Mouse (Mus musculus): ENCODE measurements around the gene Acss2. TPM values are rescaled to one million over a fixed set of nuclear protein-coding genes. Genes with fewer than 3 reads are reported as not detected.

Acss2 gene
- polyA plus RNA-seq, 1 experiment from 2014 or later = 30.6 TPM

DNA sequence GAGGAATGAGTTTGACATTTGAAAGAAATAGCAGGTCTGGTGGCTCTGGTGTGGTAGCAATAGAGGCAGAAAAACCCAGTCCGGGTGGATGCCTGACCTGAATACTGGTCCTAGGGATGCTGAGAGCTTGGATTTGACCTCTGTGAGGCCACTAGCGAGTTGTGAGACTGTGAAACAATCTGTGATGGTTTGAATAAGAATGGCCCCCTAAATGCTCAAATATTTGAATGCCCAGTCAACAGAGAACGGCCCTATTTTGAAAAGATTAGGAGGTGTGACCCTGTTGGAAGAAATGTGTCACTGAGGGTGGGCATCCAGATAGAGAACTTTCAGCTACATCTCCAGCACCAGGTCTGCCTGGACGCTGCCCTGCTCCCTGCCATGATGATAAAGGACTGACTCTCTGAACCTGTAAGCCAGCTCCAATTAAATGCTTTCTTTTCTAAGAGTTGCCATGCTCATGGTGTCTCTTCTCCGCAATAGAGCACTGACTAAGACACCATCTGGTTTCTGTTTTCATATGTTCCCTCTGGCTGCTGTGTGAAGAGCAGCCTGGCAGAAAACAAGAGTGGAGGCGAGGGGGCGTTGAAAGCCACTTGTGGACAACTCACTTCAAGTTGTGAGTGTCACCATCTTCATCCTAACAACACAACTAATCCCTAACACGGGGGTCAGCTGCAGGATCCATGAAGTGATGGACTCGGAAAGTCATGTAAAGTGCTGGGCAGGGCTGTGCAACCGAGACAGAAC, 9.9 kb upstream of the Acss2 start:
- no peak for ATAC-seq (ENCODE audit: low read depth)
- H3K27me3 ChIP-seq (ENCODE audit: control insufficient read depth, insufficient read depth, low read length) = no peaks in the 10 kb centered on the region
- H3K27ac ChIP-seq (ENCODE audit: low read depth, low read length) = no peak overlapping the region
- WGBS = 77% methylated on average over 10 of the region's 10 CpGs
- peaks cover 5% of the 10 kb centered on the region; the same call in 1 of the 2 replicates for H3K4me1 ChIP-seq (ENCODE audit: control insufficient read depth, insufficient read depth, low read length)
- peaks cover 12% of the 10 kb centered on the region; the same call in 1 of the 2 replicates for H3K36me3 ChIP-seq (ENCODE audit: control insufficient read depth, insufficient read depth, low read length)
- H3K9me3 ChIP-seq (ENCODE audit: control insufficient read depth, low read length) = no peaks in the 10 kb centered on the region
- no peak overlapping the region for H3K9ac ChIP-seq (replicated peaks; ENCODE audit: low read depth, low read length)
- H3K4me2 ChIP-seq (ENCODE audit: low read depth, low read length) = no peak overlapping the region
- H3K4me3 ChIP-seq (ENCODE audit: low read depth, low read length) = no peak overlapping the region

- Histone ChIP-seq H3K4me1 (ENCODE audit: control insufficient read depth, insufficient read depth, low read length) (peaks cover 11% of the 10 kb centered on the region; the same call in 1 of the 2 replicates), H3K4me3 (ENCODE audit: low read depth, low read length) (no peak overlapping the region), H3K4me2 (ENCODE audit: low read depth, low read length) (peak overlapping the region; percentile 52; the same call in 1 of the 2 replicates), H3K36me3 (ENCODE audit: control insufficient read depth, insufficient read depth, low read length) (no peaks in the 10 kb centered on the region), H3K27ac (ENCODE audit: low read depth, low read length) (no peak overlapping the region), H3K9ac (replicated peaks; ENCODE audit: low read depth, low read length) (no peak overlapping the region), H3K9me3 (ENCODE audit: control insufficient read depth, low read length) (no peaks in the 10 kb centered on the region), H3K27me3 (ENCODE audit: control insufficient read depth, insufficient read depth, low read length) (no peaks in the 10 kb centered on the region)
- ATAC-seq (ENCODE audit: low read depth) = no peak
- WGBS = 54% methylated on average over 4 of the region's 4 CpGs
These were observed 5.3 kb upstream of the Acss2 start for GRCm38 (mm10) chr2:155512479-155512878.

- no peaks in the 10 kb centered on the region for H3K27me3 ChIP-seq (ENCODE audit: control insufficient read depth, insufficient read depth, low read length)
- WGBS = 60% methylated on average over 5 of the region's 5 CpGs
These were observed 4.2 kb upstream of the Acss2 start for GRCm38 (mm10) chr2:155513543-155513942.

DNA sequence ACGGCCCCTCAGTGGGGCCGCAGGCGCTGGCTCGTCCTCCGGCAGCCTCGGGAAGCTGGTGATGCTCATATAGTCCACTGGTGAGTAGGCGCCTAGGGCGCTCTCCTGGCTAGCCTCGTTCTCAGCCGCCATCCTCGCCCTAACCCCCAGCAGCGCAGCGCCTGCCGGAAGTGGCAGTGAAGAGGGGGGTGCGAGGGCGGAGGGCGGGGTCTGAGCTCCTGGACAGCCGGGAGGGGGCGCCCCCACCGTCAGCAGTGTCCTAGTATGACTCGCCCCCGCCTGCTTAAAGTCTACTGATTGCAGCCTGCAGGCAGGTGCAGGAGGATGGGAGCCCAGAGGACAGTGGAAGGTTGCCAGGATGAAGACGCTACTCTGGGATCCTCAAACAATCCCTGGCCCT, 3.1 kb upstream of the Acss2 start:
- WGBS = 1% methylated on average over 19 of the region's 23 CpGs

More at GRCm38 (mm10) chr2:155513543-155513942, 4.2 kb upstream of the Acss2 start:
- no peaks in the 10 kb centered on the region for H3K36me3 ChIP-seq (ENCODE audit: control insufficient read depth, insufficient read depth, low read length)
- ATAC-seq (ENCODE audit: low read depth) = no peak
- no peaks in the 10 kb centered on the region for H3K9me3 ChIP-seq (ENCODE audit: control insufficient read depth, low read length)
- H3K4me3 ChIP-seq (ENCODE audit: low read depth, low read length) = peak overlapping the region; percentile 55
- peak overlapping the region; percentile 73 for H3K9ac ChIP-seq (replicated peaks; ENCODE audit: low read depth, low read length)
- peaks cover 11% of the 10 kb centered on the region; the same call in 1 of the 2 replicates for H3K4me1 ChIP-seq (ENCODE audit: control insufficient read depth, insufficient read depth, low read length)
- peak overlapping the region; percentile 52 for H3K4me2 ChIP-seq (ENCODE audit: low read depth, low read length)
- no peak overlapping the region for H3K27ac ChIP-seq (ENCODE audit: low read depth, low read length)

DNA sequence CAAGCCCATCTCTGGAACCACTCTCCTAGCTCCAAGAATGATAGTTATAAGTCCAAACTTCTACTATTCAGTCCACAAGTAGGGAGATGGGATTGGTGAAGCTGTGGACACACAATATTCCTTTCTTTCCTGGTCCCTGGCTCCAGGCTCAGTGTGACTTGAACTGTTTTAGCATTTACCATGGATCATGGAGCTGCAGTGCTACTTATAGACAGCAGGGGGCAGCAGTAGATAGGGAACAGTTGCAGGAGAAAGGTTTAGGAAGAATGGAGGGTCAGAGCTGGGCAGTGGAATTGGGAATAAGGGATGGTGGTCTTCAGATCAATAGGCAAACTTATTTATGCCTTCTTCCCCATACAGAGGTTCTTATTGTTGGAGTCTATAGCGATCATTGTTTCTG, 1.8 kb upstream of the Acss2 start:
- peaks cover 15% of the 10 kb centered on the region; the same call in 1 of the 2 replicates for H3K4me1 ChIP-seq (ENCODE audit: control insufficient read depth, insufficient read depth, low read length)
- 0% methylated on average over 1 of the region's 1 CpGs for WGBS
- H3K4me2 ChIP-seq (ENCODE audit: low read depth, low read length) = no peak overlapping the region
- no peaks in the 10 kb centered on the region for H3K9me3 ChIP-seq (ENCODE audit: control insufficient read depth, low read length)
- no peak overlapping the region for H3K9ac ChIP-seq (replicated peaks; ENCODE audit: low read depth, low read length)
- H3K4me3 ChIP-seq (ENCODE audit: low read depth, low read length) = no peak overlapping the region
- no peaks in the 10 kb centered on the region for H3K27me3 ChIP-seq (ENCODE audit: control insufficient read depth, insufficient read depth, low read length)
- no peak overlapping the region for H3K27ac ChIP-seq (ENCODE audit: low read depth, low read length)
- H3K36me3 ChIP-seq (ENCODE audit: control insufficient read depth, insufficient read depth, low read length) = no peaks in the 10 kb centered on the region
- ATAC-seq (ENCODE audit: low read depth) = no peak

More for the DNA sequence above, 3.1 kb upstream of the Acss2 start:
- no peaks in the 10 kb centered on the region for H3K9me3 ChIP-seq (ENCODE audit: control insufficient read depth, low read length)
- H3K4me1 ChIP-seq (ENCODE audit: control insufficient read depth, insufficient read depth, low read length) = peaks cover 15% of the 10 kb centered on the region; the same call in 1 of the 2 replicates
- peak overlapping the region; percentile 55 for H3K4me3 ChIP-seq (ENCODE audit: low read depth, low read length)
- peak overlapping the region; percentile 52 for H3K4me2 ChIP-seq (ENCODE audit: low read depth, low read length)
- H3K36me3 ChIP-seq (ENCODE audit: control insufficient read depth, insufficient read depth, low read length) = no peaks in the 10 kb centered on the region
- H3K27ac ChIP-seq (ENCODE audit: low read depth, low read length) = peak overlapping the region; percentile 49; the same call in 1 of the 2 replicates
- peak; percentile 35 for ATAC-seq (ENCODE audit: low read depth)
- no peaks in the 10 kb centered on the region for H3K27me3 ChIP-seq (ENCODE audit: control insufficient read depth, insufficient read depth, low read length)
- H3K9ac ChIP-seq (replicated peaks; ENCODE audit: low read depth, low read length) = peak overlapping the region; percentile 73

GRCm38 (mm10) chr2:155518531-155519270, 953 bp downstream of the Acss2 start:
- peak overlapping the region; percentile 70 for H3K4me3 ChIP-seq (ENCODE audit: low read depth, low read length)
- no peaks in the 10 kb centered on the region for H3K36me3 ChIP-seq (ENCODE audit: control insufficient read depth, insufficient read depth, low read length)
- no peaks in the 10 kb centered on the region for H3K9me3 ChIP-seq (ENCODE audit: control insufficient read depth, low read length)
- H3K27ac ChIP-seq (ENCODE audit: low read depth, low read length) = peak overlapping the region; percentile 40; the same call in 1 of the 2 replicates
- no peaks in the 10 kb centered on the region for H3K27me3 ChIP-seq (ENCODE audit: control insufficient read depth, insufficient read depth, low read length)
- H3K4me2 ChIP-seq (ENCODE audit: low read depth, low read length) = peak overlapping the region; percentile 83
- 28% methylated on average over 18 of the region's 18 CpGs for WGBS
- H3K4me1 ChIP-seq (ENCODE audit: control insufficient read depth, insufficient read depth, low read length) = 0 out of 2 replicates have a peak, but pooled peaks cover 3% of the 10 kb centered on the region
- ATAC-seq (ENCODE audit: low read depth) = no peak
- H3K9ac ChIP-seq (replicated peaks; ENCODE audit: low read depth, low read length) = peak overlapping the region; percentile 60; the same call in 1 of the 2 replicates

- 65% methylated on average over 5 of the region's 5 CpGs for WGBS
- no peak for ATAC-seq (ENCODE audit: low read depth)
- no peak overlapping the region for H3K4me3 ChIP-seq (ENCODE audit: low read depth, low read length)
- H3K36me3 ChIP-seq (ENCODE audit: control insufficient read depth, insufficient read depth, low read length) = no peaks in the 10 kb centered on the region
- 0 out of 2 replicates have a peak, but pooled peaks cover 3% of the 10 kb centered on the region for H3K4me1 ChIP-seq (ENCODE audit: control insufficient read depth, insufficient read depth, low read length)
- H3K9me3 ChIP-seq (ENCODE audit: control insufficient read depth, low read length) = no peaks in the 10 kb centered on the region
- H3K4me2 ChIP-seq (ENCODE audit: low read depth, low read length) = no peak overlapping the region
- no peaks in the 10 kb centered on the region for H3K27me3 ChIP-seq (ENCODE audit: control insufficient read depth, insufficient read depth, low read length)
- no peak overlapping the region for H3K9ac ChIP-seq (replicated peaks; ENCODE audit: low read depth, low read length)
- no peak overlapping the region for H3K27ac ChIP-seq (ENCODE audit: low read depth, low read length)
These were observed 6.0 kb downstream of the Acss2 start for GRCm38 (mm10) chr2:155523706-155524105.

GRCm38 (mm10) chr2:155524378-155524777, 6.6 kb downstream of the Acss2 start:
- ATAC-seq (ENCODE audit: low read depth) = no peak
- Histone ChIP-seq H3K27ac (ENCODE audit: low read depth, low read length) (no peak overlapping the region), H3K27me3 (ENCODE audit: control insufficient read depth, insufficient read depth, low read length) (no peaks in the 10 kb centered on the region), H3K4me2 (ENCODE audit: low read depth, low read length) (no peak overlapping the region), H3K4me1 (ENCODE audit: control insufficient read depth, insufficient read depth, low read length) (no peaks in the 10 kb centered on the region), H3K9ac (replicated peaks; ENCODE audit: low read depth, low read length) (no peak overlapping the region), H3K9me3 (ENCODE audit: control insufficient read depth, low read length) (no peaks in the 10 kb centered on the region), H3K4me3 (ENCODE audit: low read depth, low read length) (no peak overlapping the region), H3K36me3 (ENCODE audit: control insufficient read depth, insufficient read depth, low read length) (no peaks in the 10 kb centered on the region)
- 71% methylated on average over 1 of the region's 1 CpGs for WGBS

GRCm38 (mm10) chr2:155527367-155527766, 9.6 kb downstream of the Acss2 start:
- Histone ChIP-seq H3K27me3 (ENCODE audit: control insufficient read depth, insufficient read depth, low read length) (no peaks in the 10 kb centered on the region), H3K27ac (ENCODE audit: low read depth, low read length) (no peak overlapping the region), H3K9me3 (ENCODE audit: control insufficient read depth, low read length) (no peaks in the 10 kb centered on the region), H3K9ac (replicated peaks; ENCODE audit: low read depth, low read length) (no peak overlapping the region), H3K36me3 (ENCODE audit: control insufficient read depth, insufficient read depth, low read length) (no peaks in the 10 kb centered on the region), H3K4me1 (ENCODE audit: control insufficient read depth, insufficient read depth, low read length) (no peaks in the 10 kb centered on the region), H3K4me2 (ENCODE audit: low read depth, low read length) (no peak overlapping the region), H3K4me3 (ENCODE audit: low read depth, low read length) (no peak overlapping the region)
- 88% methylated on average over 5 of the region's 5 CpGs for WGBS
- ATAC-seq (ENCODE audit: low read depth) = no peak

Data from neural tube, embryonic 14.5 days (tissue).